Mouse (Mus musculus): Measurements from ENCODE around the gene Shank3.

- TF ChIP-seq CTCF (IDR thresholded peaks at IDR 0.05) (no peak), POLR2A (IDR thresholded peaks at IDR 0.05; ENCODE audit: insufficient read depth, low read depth, low read length) (no peak)
These were observed 38.1 kb upstream of the Shank3 start for GRCm38 (mm10) chr15:89461321-89461720.
